Mouse (Mus musculus) cortical plate, adult 2 months (tissue): ENCODE measurements around the gene Slc52a3.

Experiments used
- CTCF ChIP-seq: fragments of 200-500 bp; IDR thresholded peaks from 2 replicates; pipeline ENCODE4 v1.5.1; 2011; ENCODE audit warnings: mild to moderate bottlenecking, control low read depth, low read length; ENCODE audit not compliant: insufficient read depth; ENCODE audit errors: extremely low read depth
- POLR2A ChIP-seq: fragments of 200-500 bp; IDR thresholded peaks from 2 replicates; pipeline ENCODE4 v1.6.1; 2011; ENCODE audit warnings: mild to moderate bottlenecking, low read length, control low read depth; ENCODE audit not compliant: insufficient read depth; ENCODE audit errors: extremely low read depth

- TF ChIP-seq POLR2A (no peak), CTCF (no peak)
Measured at GRCm38 (mm10) chr2:151980355-151980693, 16.0 kb upstream of the Slc52a3 start.
